Mouse (Mus musculus) MEL (cell line): ENCODE data around the gene Mcrip1. TPM values are rescaled to one million over a fixed set of nuclear protein-coding genes. Genes with fewer than 3 reads are reported as not detected.

Experiments used
- DNase-seq: peaks from one replicate; pipeline ENCODE4 v3.0.0; 2011; ENCODE audit warnings: low read depth, low spot score
- H3K27ac ChIP-seq: 2 replicates; pipeline ENCODE4 v1.5.1; 2012; ENCODE audit warnings: low read depth, mild to moderate bottlenecking, control low read depth, low read length, moderate library complexity; ENCODE audit not compliant: control insufficient read depth
- H3K27me3 ChIP-seq, 2 experiments: fragments of 150-350 bp in 1 of 2; sonication (generic) in 1 of 2; 2 replicates each; pipeline ENCODE4 v1.6.1; 2012; ENCODE audit warnings: low read length in 2 of 2, mild to moderate bottlenecking in 2 of 2, improper control_type of control experiment in 1 of 2, moderate library complexity in 1 of 2; ENCODE audit not compliant: insufficient read depth in 2 of 2, control insufficient read depth in 1 of 2
- H3K36me3 ChIP-seq, 2 experiments: 2 replicates each; pipeline ENCODE4 v1.6.1; 2012 to 2014; ENCODE audit warnings: low read length in 2 of 2, improper control_type of control experiment in 1 of 2, inconsistent platforms in 1 of 2, mild to moderate bottlenecking in 1 of 2; ENCODE audit not compliant: insufficient read depth in 2 of 2, control insufficient read depth in 1 of 2
- H3K4me1 ChIP-seq, 2 experiments: fragments of 150-350 bp in 1 of 2; sonication (generic) in 1 of 2; 2 replicates each; pipeline ENCODE4 v1.6.1; 2012; ENCODE audit warnings: low read length in 2 of 2, improper control_type of control experiment in 1 of 2, mild to moderate bottlenecking in 1 of 2; ENCODE audit not compliant: insufficient read depth in 2 of 2, control insufficient read depth in 1 of 2
- H3K4me3 ChIP-seq, 2 experiments: fragments of 150-350 bp in 1 of 2; sonication (generic) in 1 of 2; 2 replicates each; pipeline ENCODE4 v1.5.1; 2012; ENCODE audit warnings: low read depth in 2 of 2, low read length in 2 of 2, mild to moderate bottlenecking in 2 of 2, moderate library complexity in 2 of 2, control low read depth in 1 of 2, improper control_type of control experiment in 1 of 2; ENCODE audit not compliant: control insufficient read depth in 1 of 2, insufficient read depth in 1 of 2
- H3K79me2 ChIP-seq: 2 replicates; pipeline ENCODE4 v1.6.1; 2012; ENCODE audit warnings: mild to moderate bottlenecking, low read length, moderate library complexity; ENCODE audit not compliant: control insufficient read depth, poor library complexity, insufficient read depth
- H3K9ac ChIP-seq: 2 replicates; pipeline ENCODE4 v1.6.1; 2012; ENCODE audit warnings: low read depth, mild to moderate bottlenecking, control low read depth, low read length, moderate library complexity; ENCODE audit not compliant: control insufficient read depth, poor library complexity, severe bottlenecking
- H3K9me3 ChIP-seq: fragments of 150-350 bp; sonication (generic); replicated peaks from 2 replicates; pipeline ENCODE4 v1.6.1; 2012; ENCODE audit warnings: mild to moderate bottlenecking, low read length, improper control_type of control experiment, moderate library complexity; ENCODE audit not compliant: insufficient read depth
- CHD2 ChIP-seq: IDR thresholded peaks from 2 replicates; pipeline ENCODE4 v1.6.1; 2011; ENCODE audit warnings: low read length, improper control_type of control experiment
- CTCF ChIP-seq, 3 experiments: IDR thresholded peaks in 2 of 3; conservative IDR thresholded peaks in 1 of 3; 2 replicates each; pipeline ENCODE4 v1.5.1; 2011 to 2012; ENCODE audit warnings: low read length in 3 of 3, low read depth in 2 of 3, mild to moderate bottlenecking in 2 of 3, improper control_type of control experiment in 1 of 3, inconsistent platforms in 1 of 3, mixed read lengths in 1 of 3, moderate library complexity in 1 of 3; ENCODE audit not compliant: control insufficient read depth in 1 of 3, insufficient read depth in 1 of 3, poor library complexity in 1 of 3, severe bottlenecking in 1 of 3
- ELF1 ChIP-seq: IDR thresholded peaks from 2 replicates; pipeline ENCODE4 v1.6.1; 2014; ENCODE audit warnings: low read depth, mild to moderate bottlenecking, inconsistent platforms, low read length, improper control_type of control experiment, moderate library complexity
- GABPA ChIP-seq: IDR thresholded peaks from 2 replicates; pipeline ENCODE4 v1.6.1; 2012; ENCODE audit warnings: low read depth, mild to moderate bottlenecking, inconsistent platforms, low read length, improper control_type of control experiment, moderate library complexity
- GATA1 ChIP-seq: IDR thresholded peaks from 2 replicates; pipeline ENCODE4 v1.6.1; 2011; ENCODE audit warnings: low read depth, low read length, improper control_type of control experiment
- HCFC1 ChIP-seq: IDR thresholded peaks from 2 replicates; pipeline ENCODE4 v1.6.1; 2012; ENCODE audit warnings: low read depth, mild to moderate bottlenecking, inconsistent platforms, low read length, improper control_type of control experiment, moderate library complexity
- JUND ChIP-seq: IDR thresholded peaks from 2 replicates; pipeline ENCODE4 v1.6.1; 2011; ENCODE audit warnings: low read depth, mild to moderate bottlenecking, improper control_type of control experiment, low read length
- KAT2A ChIP-seq: conservative IDR thresholded peaks from 2 replicates; pipeline ENCODE4 v1.6.1; 2012; ENCODE audit warnings: low read depth, low read length, improper control_type of control experiment, inconsistent platforms
- MAFK ChIP-seq: IDR thresholded peaks from 2 replicates; pipeline ENCODE4 v1.6.1; 2011; ENCODE audit warnings: low read depth, mild to moderate bottlenecking, low read length, improper control_type of control experiment, borderline replicate concordance
- MAZ ChIP-seq: IDR thresholded peaks from 2 replicates; pipeline ENCODE4 v1.6.1; 2012; ENCODE audit warnings: low read depth, mild to moderate bottlenecking, inconsistent platforms, low read length, improper control_type of control experiment
- MYC ChIP-seq: IDR thresholded peaks from 2 replicates; pipeline ENCODE4 v1.6.1; 2011; ENCODE audit warnings: low read depth, mild to moderate bottlenecking, low read length, improper control_type of control experiment, moderate library complexity
- NRF1 ChIP-seq: IDR thresholded peaks from 2 replicates; pipeline ENCODE4 v1.6.1; 2014; ENCODE audit warnings: low read depth, mild to moderate bottlenecking, inconsistent platforms, low read length, improper control_type of control experiment, moderate library complexity; ENCODE audit not compliant: poor library complexity, insufficient read depth, severe bottlenecking
- POLR2A ChIP-seq, 2 experiments: IDR thresholded peaks; 2 replicates each; pipeline ENCODE4 v1.6.1; 2011 to 2012; ENCODE audit warnings: low read length in 2 of 2, mild to moderate bottlenecking in 2 of 2, control low read depth in 1 of 2, improper control_type of control experiment in 1 of 2, low read depth in 1 of 2, moderate library complexity in 1 of 2; ENCODE audit not compliant: control insufficient read depth in 1 of 2, insufficient read depth in 1 of 2, poor library complexity in 1 of 2
- POLR2AphosphoS2 ChIP-seq: IDR thresholded peaks from 2 replicates; pipeline ENCODE4 v1.6.1; 2011; ENCODE audit warnings: low read length, improper control_type of control experiment
- RAD21 ChIP-seq: IDR thresholded peaks from 2 replicates; pipeline ENCODE4 v1.6.1; 2011; ENCODE audit warnings: mild to moderate bottlenecking, low read depth, low read length, improper control_type of control experiment
- RCOR1 ChIP-seq: IDR thresholded peaks from 2 replicates; pipeline ENCODE4 v1.6.1; 2012; ENCODE audit warnings: low read depth, mild to moderate bottlenecking, inconsistent platforms, low read length, improper control_type of control experiment
- SIN3A ChIP-seq: IDR thresholded peaks from 2 replicates; pipeline ENCODE4 v1.6.1; 2012; ENCODE audit warnings: low read length, improper control_type of control experiment, inconsistent platforms
- SMC3 ChIP-seq: IDR thresholded peaks from 2 replicates; pipeline ENCODE4 v1.6.1; 2011; ENCODE audit warnings: low read depth, low read length, improper control_type of control experiment
- TAL1 ChIP-seq: IDR thresholded peaks from 2 replicates; pipeline ENCODE4 v1.6.1; 2012; ENCODE audit warnings: mild to moderate bottlenecking, inconsistent platforms, low read length, moderate library complexity, mixed read lengths
- TBP ChIP-seq: IDR thresholded peaks from 2 replicates; pipeline ENCODE4 v1.8.0; 2011; ENCODE audit warnings: low read depth, low read length, improper control_type of control experiment
- UBTF ChIP-seq: IDR thresholded peaks from 2 replicates; pipeline ENCODE4 v1.6.1; 2012; ENCODE audit warnings: low read depth, mild to moderate bottlenecking, inconsistent platforms, low read length, improper control_type of control experiment, moderate library complexity, borderline replicate concordance; ENCODE audit not compliant: insufficient read depth
- USF1 ChIP-seq: IDR thresholded peaks from 2 replicates; pipeline ENCODE4 v1.6.1; 2014; ENCODE audit warnings: low read depth, mild to moderate bottlenecking, inconsistent platforms, low read length, improper control_type of control experiment, moderate library complexity
- USF2 ChIP-seq, 2 experiments: IDR thresholded peaks; 2 replicates each; pipeline ENCODE4 v1.6.1; 2011 to 2012; ENCODE audit warnings: improper control_type of control experiment in 2 of 2, low read length in 2 of 2, borderline replicate concordance in 1 of 2, inconsistent platforms in 1 of 2, low read depth in 1 of 2, mild to moderate bottlenecking in 1 of 2; ENCODE audit not compliant: insufficient read depth in 1 of 2
- ZC3H11A ChIP-seq: IDR thresholded peaks from 2 replicates; pipeline ENCODE4 v1.6.1; 2012; ENCODE audit warnings: low read depth, mild to moderate bottlenecking, inconsistent platforms, low read length, improper control_type of control experiment
- ZKSCAN1 ChIP-seq: IDR thresholded peaks from 2 replicates; pipeline ENCODE4 v1.6.1; 2012; ENCODE audit warnings: low read depth, mild to moderate bottlenecking, inconsistent platforms, low read length, improper control_type of control experiment, moderate library complexity
- ZNF384 ChIP-seq: IDR thresholded peaks from 2 replicates; pipeline ENCODE4 v1.6.1; 2012; ENCODE audit warnings: low read depth, mild to moderate bottlenecking, inconsistent platforms, low read length, improper control_type of control experiment
- polyA plus RNA-seq, 2 experiments: library from polyadenylated mRNA; stranded (reverse) in 1 of 2; unstranded in 1 of 2; fragments of >175 nt in 1 of 2; fragments of >200 nt in 1 of 2; gene quantifications; 2 replicates each; pipeline versions ENCODE4 v1.2.1 to v1.2.4; 2012; ENCODE audit warnings: low replicate concordance in 2 of 2, low read depth in 1 of 2; ENCODE audit not compliant: insufficient read length in 2 of 2, insufficient read depth in 1 of 2, missing spikeins in 1 of 2
- total RNA-seq: library from RNA; depleted of rRNA; stranded (reverse); fragments of 300-350 nt; gene quantifications from 2 replicates; pipeline ENCODE4 v1.2.3, GENCODE M21; 2012

The Mcrip1 gene
- total and polyA plus RNA-seq, 3 experiments: 36.6 to 83.5 TPM; not detected in 1

GRCm38 (mm10) chr11:120517147-120517546 lies 32.4 kb downstream of the Mcrip1 start:
- H3K4me1 ChIP-seq: peaks cover 5 to 11% of the 10 kb centered on the region in 2 experiments
- peaks cover 0 to 8% of the 10 kb centered on the region in 2 experiments; a peak in 2 of 4 replicates for H3K36me3 ChIP-seq
- no peak overlapping the region for H3K27ac ChIP-seq
- no peaks in the 10 kb centered on the region for H3K27me3 ChIP-seq
- no peak for DNase-seq
- TF ChIP-seq TBP (no peak), ZC3H11A (no peak), RCOR1 (no peak), CHD2 (no peak), JUND (no peak), MYC (no peak), GABPA (no peak), MAFK (no peak), POLR2AphosphoS2 (no peak), KAT2A (no peak), NRF1 (no peak), POLR2A (IDR thresholded peaks at IDR 0.05; ENCODE audit: control insufficient read depth in 1 of 2, insufficient read depth in 1 of 2, low read depth in 1 of 2, low read length in 2 of 2, poor library complexity in 1 of 2) (no peak), GATA1 (no peak), ZKSCAN1 (no peak), TAL1 (no peak), USF2 (IDR thresholded peaks at IDR 0.05; ENCODE audit: borderline replicate concordance in 1 of 2, insufficient read depth in 1 of 2, low read depth in 1 of 2, low read length in 2 of 2) (no peak)
- no peaks in the 10 kb centered on the region for H3K9me3 ChIP-seq
- no peaks in the 10 kb centered on the region for H3K79me2 ChIP-seq
- H3K9ac ChIP-seq: no peak overlapping the region
- H3K4me3 ChIP-seq: no peak overlapping the region

DNA sequence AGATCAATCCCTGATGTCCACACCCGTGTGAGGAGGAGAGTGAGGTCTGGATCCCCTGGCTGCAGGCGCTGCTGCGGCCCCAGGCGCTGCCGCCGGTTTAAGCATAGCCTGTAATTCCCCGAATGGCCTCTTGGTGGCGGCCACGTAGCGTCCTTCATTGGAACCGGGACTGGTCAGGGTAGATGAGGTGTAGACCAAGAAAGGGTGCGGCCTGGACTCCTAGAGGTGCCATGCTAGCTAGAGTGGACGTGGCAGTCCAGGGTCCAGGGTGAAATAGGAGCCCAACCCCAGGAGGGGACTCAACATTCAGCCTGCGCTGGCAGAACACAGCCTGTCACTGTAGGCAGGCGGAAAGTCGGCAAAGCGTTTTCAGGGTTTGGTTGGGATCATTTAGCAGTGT lies 33.9 kb downstream of the Mcrip1 start:
- peak overlapping the region; percentile 14 to 40; a peak in 2 of 4 replicates for H3K4me3 ChIP-seq
- peaks cover 0 to 8% of the 10 kb centered on the region in 2 experiments; a peak in 2 of 4 replicates for H3K36me3 ChIP-seq
- peak overlapping the region; percentile 28 for H3K9ac ChIP-seq
- no peak overlapping the region for H3K27ac ChIP-seq
- no peaks in the 10 kb centered on the region for H3K27me3 ChIP-seq
- H3K79me2 ChIP-seq: no peaks in the 10 kb centered on the region; the same call in 1 of the 2 replicates
- TF ChIP-seq CTCF (IDR thresholded peaks at IDR 0.05 in 2 of 3, conservative IDR thresholded peaks at IDR 0.05 in 1 of 3; ENCODE audit: control insufficient read depth in 1 of 3, insufficient read depth in 1 of 3, low read depth in 2 of 3, low read length in 3 of 3, poor library complexity in 1 of 3, severe bottlenecking in 1 of 3) (peak; percentile 95 to 99 (median 99)), USF1 (no peak), SMC3 (peak; percentile 96), UBTF (no peak), ELF1 (0 out of 2 replicates have a peak, but pooled peaks have one; percentile 42), MYC (no peak), RAD21 (peak; percentile 100), HCFC1 (0 out of 2 replicates have a peak, but pooled peaks have one; percentile 21), ZC3H11A (peak; percentile 95), RCOR1 (no peak), SIN3A (peak; percentile 78; the same call in 1 of the 2 replicates), MAZ (no peak), TAL1 (no peak), JUND (no peak), ZNF384 (peak; percentile 5; the same call in 1 of the 2 replicates)
- H3K4me1 ChIP-seq: peaks cover 5 to 20% of the 10 kb centered on the region in 2 experiments
- H3K9me3 ChIP-seq: no peaks in the 10 kb centered on the region
- DNase-seq: peak; percentile 89
